Mouse (Mus musculus): ENCODE results near the gene Dtx1.

- TF ChIP-seq POLR2A (IDR thresholded peaks at IDR 0.05; ENCODE audit: low read depth, low read length) = no peak
- no peak for TF ChIP-seq CTCF (IDR thresholded peaks at IDR 0.05; ENCODE audit: extremely low read depth, insufficient read depth, insufficient read length, insufficient replicate concordance)
Measured at GRCm38 (mm10) chr5:120752786-120753185, 41.1 kb upstream of the Dtx1 start.
